Mouse (Mus musculus): ENCODE results near the gene Cab39l.
"Not testable (repeated sequence)": the region's sequence is repeated elsewhere in the genome, so short reads cannot be mapped to it uniquely, and the experiment has no call there.

Gene Cab39l

DNA sequence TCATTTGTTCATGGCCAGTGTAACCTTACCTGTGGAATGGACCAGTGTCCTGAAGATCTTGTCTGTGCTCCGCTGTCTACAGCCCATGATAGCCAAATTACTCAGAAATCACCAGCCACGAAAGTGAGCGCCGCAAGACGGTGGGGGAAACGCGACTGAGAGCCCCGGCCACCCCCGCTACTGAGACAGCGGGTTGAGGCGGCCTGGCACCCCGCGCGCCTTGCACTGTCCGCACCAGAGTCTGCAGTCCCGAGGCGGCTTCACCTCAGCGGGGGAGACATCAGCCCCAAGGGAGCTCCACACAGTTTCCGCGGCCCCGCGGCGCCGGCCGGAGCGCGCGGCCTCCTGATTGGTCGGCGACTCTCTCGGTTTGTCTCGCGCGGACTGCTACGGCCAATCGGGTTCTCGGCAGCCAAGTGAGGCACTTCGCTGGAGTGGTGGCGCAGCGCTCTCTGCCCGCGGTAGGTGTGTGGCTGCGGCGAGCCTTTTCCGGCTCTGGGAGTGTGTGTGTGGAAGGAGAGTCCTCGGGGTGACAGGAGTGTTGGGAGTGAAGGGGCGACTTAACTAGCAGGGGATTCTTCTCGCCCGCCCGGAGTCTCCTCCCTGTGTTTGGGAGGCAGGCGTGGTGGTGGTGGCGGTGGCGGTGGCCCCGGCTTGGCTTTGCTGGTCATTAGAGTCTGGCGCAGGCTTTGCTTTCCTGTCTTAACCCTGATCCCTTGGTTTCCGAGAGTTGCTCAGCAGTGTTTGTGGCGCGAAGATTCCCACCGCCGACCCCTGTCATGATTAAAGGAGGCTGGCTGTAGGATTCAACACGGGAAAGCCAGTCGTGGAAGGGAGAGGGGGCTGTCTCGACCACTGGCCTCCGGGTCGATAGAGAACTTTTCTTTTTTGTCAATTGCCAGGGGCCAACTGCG, at the start of gene Cab39l, which contains the start of gene Setdb2:
TSS of gene Cab39l (plus strand) at position 415 of the 914 bp plus-strand sequence.
TSS of gene Setdb2 (minus strand) at position 327 of the 914 bp plus-strand sequence.
- in situ Hi-C loops (cut with MboI, MseI), result loop anchor here (25.0 kb wide), 1 partner anchor 821 kb away; the partner anchor contains the start of genes Gm49336, Mtmr6 and Nupl1

DNA sequence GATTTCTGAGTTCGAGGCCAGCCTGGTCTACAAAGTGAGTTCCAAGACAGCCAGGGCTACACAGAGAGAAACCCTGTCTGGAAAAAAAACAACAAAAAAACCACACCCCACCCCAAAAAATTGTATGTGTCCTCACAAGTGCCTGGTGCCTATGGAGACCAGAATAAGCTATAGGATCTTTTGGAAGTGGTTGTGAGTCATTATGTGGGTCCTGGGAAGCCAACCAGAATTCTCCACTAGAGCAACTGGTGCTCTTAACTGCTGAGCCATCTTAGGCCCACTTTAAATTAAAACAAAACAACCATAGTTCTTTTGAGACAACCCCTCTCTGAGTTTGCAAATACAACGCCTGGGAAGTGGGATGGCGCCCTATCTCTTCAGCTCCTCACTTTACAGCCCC, 45.5 kb upstream of the Cab39l start, which contains the start of gene Phf11c:
TSS of gene Phf11c (minus strand) at position 101 of the 400 bp plus-strand sequence.
- in situ Hi-C loops (cut with MboI, MseI), result loop anchor here (25.0 kb wide), 1 partner anchor 1058 kb away; no protein-coding TSS in a partner anchor

DNA sequence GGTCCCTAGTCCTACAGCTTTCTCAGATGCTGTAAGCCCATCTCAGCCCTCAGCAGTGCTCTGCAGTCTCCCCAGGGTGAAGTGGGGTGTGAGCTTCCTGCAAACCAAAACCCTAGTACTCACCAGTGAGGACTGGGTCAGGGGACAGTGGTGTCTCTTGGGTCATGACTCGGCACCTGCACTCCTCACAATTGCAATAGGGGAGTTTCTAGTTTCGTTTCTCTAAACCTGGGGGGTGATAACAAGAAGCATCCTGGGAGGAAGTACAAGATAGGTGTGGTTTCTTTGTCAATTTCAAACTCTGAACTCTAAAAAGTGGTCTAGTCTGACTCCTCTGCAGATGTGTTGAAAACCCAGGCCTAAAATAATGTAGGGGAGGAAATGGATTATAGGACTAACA, 43.8 kb upstream of the Cab39l start:
- in situ Hi-C loops (cut with MboI, MseI), result loop anchor here (25.0 kb wide), 1 partner anchor 1060 kb away; no protein-coding TSS in a partner anchor

DNA sequence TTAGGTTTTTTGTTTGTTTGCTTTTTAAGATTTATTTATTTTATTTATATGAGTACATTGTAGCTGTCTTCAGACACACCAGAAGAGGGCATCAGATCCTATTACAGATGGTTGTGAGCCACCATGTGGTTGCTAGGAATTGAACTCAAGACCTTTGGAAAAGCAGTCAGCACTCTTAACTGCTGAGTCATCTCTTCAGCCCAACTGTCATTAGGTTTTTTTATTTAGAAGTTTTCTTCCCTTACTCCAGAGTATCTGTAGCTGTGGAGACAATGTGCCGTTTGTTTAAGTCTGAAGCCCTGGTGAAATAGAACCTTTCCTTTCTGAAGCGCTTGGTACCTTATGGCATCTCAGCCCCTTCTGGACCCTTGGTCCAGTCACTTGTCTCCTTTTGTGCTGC, 25.8 kb upstream of the Cab39l start:
- in situ Hi-C loops (cut with MboI, MseI), result not testable (repeated sequence)

DNA sequence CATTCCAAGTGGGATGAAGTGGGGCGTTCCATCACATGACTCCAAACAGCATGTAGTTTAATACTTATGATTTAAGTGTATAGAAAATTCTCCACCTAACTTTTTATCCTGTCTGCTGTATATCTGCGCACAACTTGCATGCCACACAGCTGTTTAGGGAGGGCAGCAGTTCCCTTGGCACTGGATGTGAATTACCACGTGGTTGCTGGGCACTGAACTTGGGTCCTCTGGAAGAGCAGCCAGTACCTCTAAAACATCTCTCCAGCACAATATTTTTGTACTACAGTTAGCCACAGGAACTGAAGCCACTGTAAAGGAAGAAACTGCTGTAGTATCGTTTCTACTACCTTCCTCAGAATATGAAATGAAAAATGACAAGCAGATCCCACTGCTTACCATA, 22.6 kb upstream of the Cab39l start:
- in situ Hi-C loops (cut with MboI, MseI), result no loop called here

DNA sequence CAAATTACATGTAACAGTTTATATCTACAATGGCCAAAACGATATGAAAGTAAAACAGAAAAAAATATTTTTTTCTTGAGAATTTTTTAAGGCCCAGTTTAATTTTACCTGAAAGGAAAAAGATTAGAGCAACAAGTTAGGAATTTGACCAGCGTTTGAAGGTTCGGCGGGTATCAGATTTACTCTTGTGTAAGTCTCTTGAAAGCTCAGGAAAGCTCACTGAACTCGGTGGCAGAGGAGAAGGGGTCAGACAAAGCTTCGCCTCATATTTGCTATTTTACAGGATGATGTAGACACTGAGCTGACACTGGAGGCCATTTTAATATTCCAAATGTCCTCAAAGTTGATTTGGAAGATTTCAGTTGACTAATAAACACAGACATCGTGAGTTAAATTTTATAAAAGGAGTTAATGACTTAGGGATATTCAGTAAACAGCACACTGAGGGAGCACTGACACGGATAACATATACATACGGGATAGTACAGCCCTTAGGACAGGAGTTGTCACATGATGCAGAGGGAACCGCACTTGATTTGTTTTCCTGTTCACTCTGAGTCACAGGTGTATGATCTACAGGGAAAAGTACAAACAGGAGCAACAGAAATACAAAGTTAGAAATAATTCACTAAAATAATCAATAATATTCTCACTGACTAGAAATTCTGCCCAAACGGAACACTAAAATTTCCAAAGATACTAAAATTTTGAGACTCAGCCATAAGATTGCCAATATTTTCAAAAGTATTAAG, 17.7 kb upstream of the Cab39l start:
- in situ Hi-C loops (cut with MboI, MseI), result no loop called here

DNA sequence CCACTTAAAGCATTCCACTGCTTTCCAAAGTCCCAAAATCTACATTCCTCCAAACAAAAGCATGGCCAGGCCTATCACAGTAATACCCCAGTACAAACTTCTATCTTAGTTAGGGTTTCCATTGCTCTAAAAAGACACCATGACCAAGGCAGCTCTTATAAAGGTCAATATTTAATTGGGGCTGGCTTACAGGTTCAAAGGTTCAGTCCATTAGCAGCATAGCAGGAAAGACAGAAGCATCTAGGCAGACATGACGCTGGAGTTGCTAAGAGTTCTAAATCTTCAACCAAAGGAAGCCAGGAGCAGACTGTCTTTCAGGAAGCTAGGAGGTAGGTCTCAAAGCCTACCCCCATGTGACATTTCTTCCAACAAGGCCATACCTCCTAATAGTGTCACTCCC, 10.2 kb upstream of the Cab39l start:
- in situ Hi-C loops (cut with MboI, MseI), result loop anchor here (25.0 kb wide), 1 partner anchor 832 kb away; the partner anchor contains the start of genes Gm49336, Mtmr6 and Nupl1

DNA sequence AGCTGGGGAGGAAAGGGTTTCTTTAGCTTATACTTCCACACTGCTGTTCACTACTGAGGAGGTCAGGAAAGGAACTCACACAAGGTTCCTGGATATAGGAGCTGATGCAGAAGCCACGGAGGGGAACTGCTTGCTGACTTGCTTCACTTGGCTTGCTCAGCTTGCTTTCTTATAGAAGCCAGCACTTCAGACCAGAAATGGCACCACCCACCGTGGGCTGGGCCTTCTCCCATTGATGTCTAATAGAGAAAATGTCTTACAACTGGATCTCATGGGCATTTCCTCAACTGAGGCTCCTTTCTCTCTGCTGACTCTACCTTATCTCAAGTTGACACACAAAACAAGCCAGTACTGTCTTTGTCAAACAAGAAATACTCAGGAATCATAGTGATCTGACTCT, 6.9 kb upstream of the Cab39l start:
- in situ Hi-C loops (cut with MboI, MseI), result loop anchor here (25.0 kb wide), 1 partner anchor 828 kb away; the partner anchor contains the start of genes Gm49336, Mtmr6 and Nupl1

DNA sequence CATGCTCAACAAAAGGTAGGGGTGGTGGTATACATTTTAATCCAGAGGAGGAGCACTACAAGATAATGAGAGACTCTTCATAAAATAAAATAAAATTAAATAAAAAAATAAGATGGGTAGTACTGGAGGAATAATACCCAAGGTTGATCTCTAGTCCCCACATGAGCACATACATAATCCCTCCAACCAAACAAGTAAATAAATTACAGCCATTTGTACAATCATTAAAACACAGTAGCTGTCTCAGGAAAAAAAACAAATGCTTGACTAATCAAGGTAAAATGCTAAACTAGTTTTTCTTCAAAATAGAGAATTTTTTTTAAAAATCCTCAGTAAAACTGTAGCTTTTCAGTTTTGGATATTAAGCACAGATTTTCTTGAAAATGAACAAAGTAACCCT, 5.6 kb upstream of the Cab39l start:
- in situ Hi-C loops (cut with MboI, MseI), result loop anchor here (25.0 kb wide), 1 partner anchor 827 kb away; the partner anchor contains the start of genes Gm49336, Mtmr6 and Nupl1

DNA sequence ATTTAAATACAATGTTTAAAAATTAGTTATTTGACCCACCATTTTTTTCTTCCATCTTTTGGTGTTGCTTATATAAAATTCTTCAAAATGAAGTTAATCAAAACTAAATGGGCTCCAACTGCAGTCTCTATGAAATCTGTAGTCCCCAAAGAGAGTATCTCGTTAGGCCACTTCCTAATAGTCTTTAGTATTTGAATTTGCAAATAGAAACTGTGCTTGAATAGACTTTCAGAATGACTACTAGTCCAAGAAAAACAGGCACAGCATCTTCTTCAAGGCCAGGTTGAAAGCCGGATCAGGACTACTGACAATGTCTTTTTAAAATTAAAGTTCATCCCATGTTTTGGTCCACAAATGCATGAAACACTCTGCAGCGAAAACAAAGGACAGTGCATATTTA, 3.4 kb upstream of the Cab39l start:
- in situ Hi-C loops (cut with MboI, MseI), result loop anchor here (25.0 kb wide), 1 partner anchor 825 kb away; the partner anchor contains the start of genes Gm49336, Mtmr6 and Nupl1

DNA sequence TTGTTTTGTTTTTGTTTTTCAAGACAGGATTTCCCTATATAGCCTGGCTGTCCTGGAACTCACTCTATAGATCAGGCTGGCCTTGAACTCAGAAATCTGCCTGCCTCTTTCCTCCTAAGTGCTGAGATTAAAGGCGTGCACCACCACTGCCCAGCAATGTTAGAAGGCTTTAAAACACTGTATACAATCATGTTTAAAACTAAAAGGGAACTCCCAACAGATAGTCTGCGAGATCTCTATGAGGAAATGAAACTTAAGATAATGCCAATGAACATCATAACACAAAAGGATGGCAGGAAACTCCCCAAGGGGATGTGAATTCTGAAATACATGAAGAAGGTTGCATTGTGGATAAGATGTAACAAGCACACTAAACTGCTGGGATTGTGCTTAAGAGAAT, 2.3 kb upstream of the Cab39l start:
- in situ Hi-C loops (cut with MboI, MseI), result loop anchor here (25.0 kb wide), 1 partner anchor 824 kb away; the partner anchor contains the start of genes Gm49336, Mtmr6 and Nupl1

DNA sequence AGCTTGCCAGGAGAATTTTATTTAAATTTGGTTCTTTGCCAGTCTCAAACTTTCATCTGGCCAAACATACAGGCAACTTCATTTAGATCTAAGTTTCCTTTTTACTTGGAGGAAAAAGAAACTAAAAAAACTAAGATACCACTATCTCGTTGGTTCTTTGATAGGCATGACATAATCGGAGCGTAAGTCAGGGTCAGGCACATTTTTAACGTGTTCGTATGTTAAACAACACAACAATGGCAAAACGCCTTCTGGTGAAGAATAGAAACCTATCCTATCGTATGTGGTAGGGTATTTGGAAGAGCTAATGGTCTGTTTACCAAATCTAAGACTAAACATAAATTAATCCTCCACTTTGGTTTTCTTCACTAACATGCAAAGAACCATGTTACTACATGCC, 733 bp upstream of the Cab39l start:
- in situ Hi-C loops (cut with MboI, MseI), result loop anchor here (25.0 kb wide), 1 partner anchor 822 kb away; the partner anchor contains the start of genes Gm49336, Mtmr6 and Nupl1

DNA sequence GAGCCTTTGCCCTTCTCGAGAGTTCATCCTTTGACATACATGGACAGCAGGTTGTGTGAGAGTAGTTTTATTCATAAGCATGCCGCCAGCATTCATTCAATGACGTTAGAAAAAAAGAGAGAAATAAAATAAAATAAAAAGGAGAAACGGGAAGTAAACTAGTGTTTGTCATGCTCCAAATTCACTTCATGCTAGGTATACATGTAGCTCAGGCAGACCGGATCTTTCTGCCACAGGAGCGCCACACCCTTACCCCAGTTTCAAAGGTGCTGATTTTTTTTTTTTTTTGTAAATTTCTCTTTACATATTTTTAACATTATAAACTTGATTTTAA, 667 bp downstream of the Cab39l start:
- in situ Hi-C loops (cut with MboI, MseI), result loop anchor here (25.0 kb wide), 1 partner anchor 821 kb away; the partner anchor contains the start of genes Gm49336, Mtmr6 and Nupl1

DNA sequence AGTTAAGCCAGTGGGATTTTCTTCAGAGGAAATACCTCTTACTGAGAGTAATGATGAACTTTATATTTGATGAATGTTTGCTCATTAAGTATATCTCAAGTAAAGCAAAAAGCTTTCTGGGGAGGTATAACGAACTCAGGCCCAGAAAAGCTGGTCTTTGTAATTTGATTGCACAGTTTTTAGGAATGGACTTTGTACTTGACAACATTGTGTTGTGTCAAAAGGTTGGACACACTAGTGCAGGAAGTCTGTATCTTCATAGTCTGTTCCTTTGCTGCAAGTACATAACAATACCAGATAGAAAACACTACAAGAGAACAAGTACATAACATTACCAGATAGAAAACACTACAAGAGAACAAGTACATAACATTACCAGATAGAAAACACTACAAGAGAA, 4.6 kb downstream of the Cab39l start:
- in situ Hi-C loops (cut with MboI, MseI), result loop anchor here (25.0 kb wide), 1 partner anchor 817 kb away; the partner anchor contains the start of genes Gm49336, Mtmr6 and Nupl1

DNA sequence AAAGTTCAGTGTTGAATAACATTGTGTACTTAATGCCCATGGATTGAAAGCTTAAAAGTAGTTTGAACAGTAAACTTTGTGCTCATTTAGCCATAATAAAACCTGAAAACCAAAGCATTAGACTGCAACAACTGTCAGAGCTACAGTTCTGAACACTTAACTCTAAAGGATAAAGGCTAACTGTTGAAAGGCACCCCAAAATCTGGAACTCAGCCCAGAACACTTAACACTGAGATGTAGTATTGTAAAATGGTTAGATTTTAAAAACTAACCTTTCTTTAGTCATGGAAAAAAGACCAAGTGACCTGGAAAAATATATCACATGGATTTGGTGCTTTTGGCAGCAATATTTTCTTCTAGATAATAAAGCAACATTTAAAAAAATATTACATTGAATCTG, 7.2 kb downstream of the Cab39l start:
- in situ Hi-C loops (cut with MboI, MseI), result loop anchor here (25.0 kb wide), 1 partner anchor 814 kb away; the partner anchor contains the start of genes Gm49336, Mtmr6 and Nupl1

DNA sequence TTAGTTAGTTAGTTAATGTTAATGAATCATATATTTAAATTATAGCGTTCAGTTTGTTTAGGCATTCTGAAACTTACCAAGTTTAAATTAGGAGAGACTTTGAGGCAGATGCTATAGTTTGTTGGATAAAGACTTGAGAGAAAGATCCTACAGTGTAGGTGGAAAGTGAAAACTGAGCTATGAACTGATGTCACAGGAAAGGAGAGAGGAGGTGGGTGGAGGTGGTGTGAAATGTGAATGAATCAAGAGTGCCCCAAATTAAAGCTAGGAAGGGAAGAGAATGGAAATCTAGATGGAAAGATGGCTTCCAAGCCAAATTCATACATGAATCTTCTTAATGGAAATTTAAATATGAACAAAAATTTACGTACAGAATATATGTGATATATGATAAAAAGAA, 25.7 kb downstream of the Cab39l start:
- in situ Hi-C loops (cut with MboI, MseI), result no loop called here

DNA sequence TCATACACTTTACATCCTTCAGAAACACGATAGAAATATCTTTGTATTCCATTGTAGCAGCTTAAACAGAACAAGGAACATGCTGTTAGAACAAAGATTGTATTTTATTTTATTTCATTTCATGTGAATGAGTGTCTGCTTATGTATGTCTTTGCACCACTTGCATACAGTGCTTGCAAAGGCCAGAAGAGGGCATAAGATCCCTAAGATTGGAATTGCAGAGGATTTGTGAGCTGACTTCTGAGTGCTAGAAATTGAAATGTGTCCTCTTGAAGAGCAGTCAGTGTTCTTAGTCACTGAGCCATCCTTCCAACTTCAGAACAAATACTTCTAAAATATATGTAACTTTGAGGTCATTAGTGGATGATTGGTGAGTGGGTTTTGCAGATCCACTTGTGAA, 27.0 kb downstream of the Cab39l start:
- in situ Hi-C loops (cut with MboI, MseI), result no loop called here

DNA sequence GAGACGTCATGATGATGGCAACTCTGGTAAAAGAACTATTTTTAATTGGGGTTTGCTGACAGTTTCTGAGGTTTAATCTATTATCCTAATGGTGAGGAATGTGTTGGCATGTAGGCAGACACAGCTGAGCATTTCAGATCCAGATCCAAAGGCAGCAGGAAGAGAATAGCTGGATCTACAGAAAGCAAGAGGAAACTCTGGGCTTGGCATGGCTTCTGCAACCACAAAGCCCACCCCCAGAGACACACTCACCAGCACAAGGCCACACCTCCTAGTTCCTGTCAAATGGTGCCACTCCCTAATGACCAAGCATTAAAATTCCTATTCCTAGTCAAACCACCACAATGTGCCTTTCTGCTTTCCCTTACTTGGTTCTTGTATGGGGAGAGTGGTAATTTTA, 30.0 kb downstream of the Cab39l start:
- in situ Hi-C loops (cut with MboI, MseI), result no loop called here

DNA sequence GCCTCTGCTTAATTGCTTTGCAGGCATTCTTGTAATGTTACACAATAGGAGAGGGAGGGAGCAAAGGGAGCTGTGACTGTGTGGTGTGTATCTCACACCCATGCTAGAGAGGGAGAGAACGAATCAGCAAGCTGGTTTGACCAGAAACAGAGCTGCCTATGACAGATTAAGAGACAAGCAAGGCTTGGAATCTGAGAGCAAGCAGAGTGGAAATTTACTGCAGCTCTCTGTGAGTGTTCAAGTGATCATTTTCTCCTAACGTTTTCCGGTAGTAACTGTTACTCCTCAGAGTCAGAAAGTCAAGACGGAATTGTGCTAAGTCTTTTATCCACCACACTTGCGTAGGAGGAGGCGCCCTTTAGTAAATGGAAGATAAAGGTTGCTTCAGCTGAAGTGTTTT, 37.9 kb downstream of the Cab39l start:
- in situ Hi-C loops (cut with MboI, MseI), result no loop called here

DNA sequence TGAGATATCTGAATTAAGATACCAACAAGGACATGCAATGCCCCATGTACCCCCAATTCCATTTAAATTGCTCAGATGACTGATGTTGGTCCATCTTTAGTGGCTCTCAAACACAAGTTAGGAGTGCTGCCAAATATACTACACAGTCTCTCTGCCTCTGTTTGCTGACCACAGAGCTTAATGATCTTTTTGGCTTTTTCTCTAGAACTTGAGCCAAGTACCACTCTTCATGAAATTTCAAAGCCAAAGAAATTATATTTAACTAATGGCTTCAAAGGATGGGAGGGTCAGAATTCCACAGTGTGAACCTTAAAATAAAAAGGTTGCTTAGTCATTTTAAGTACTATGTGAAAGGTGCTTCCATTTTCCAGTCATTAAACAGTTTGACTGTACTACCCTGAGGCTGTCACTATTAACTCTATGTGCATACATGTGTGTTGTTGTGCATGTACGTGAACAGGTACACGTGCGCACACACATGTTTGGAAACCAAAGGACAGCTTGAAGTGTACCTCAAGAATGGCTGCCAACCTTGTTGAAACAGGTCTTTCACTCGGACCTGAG, 44.6 kb downstream of the Cab39l start:
- in situ Hi-C loops (cut with MboI, MseI), result no loop called here

DNA sequence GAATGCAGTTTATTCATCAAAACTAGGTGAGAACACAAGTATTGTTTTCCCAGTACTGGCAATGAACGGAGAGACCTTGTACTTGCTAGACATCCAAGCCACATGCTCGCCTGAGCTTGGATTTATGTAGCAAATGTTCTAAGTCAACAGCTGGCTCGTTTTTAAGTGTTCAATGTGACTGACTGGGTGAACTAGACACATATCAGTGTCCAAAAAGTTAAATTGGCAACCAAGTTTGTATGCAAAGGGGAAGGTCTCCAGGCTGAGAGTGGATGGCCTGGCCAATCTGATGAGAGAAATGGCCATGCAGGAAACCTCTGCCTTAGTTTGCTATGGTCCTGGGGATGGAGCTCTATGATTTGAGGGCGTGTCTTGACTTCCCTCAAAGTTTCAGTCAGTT, 51.6 kb downstream of the Cab39l start:
- in situ Hi-C loops (cut with MboI, MseI), result no loop called here
